In the genomic region with DNA sequence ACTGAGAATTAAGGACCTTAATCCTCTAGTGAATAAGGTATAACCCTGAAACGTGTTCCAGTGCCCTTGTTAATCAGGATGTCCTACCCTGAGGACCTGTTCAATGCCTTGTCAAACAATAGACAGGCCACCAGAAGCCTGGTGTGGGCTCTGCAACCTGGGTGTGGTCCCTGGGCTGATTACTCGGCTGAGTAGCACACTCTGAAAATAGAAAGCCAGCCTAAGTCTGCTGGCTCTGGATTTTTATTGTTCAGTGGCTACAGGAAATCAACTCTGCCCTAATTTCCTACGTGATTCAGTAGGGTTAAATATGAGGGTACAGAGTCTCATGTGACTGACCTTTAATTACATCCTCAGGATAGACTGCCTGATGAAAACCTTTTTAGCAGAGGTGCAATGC, we compare ENCODE assay signal across 12 mouse cellular contexts.
DNase-seq lines count a peak whose midpoint lies in the region; ATAC-seq and TF ChIP-seq lines count a peak whose summit lies in the region.
"Had no signal": no experiment of that assay in that cellular context is flagged by ENCODE, and none has a peak within 500 bp of the region (broad histone marks: within the 10 kb centered on the region; RNA-seq: fewer than 3 reads in every experiment).

No protein-coding gene starts in this region.

- TF ChIP-seq CTCF in gastrocnemius, adult 2 months (IDR thresholded peaks at IDR 0.05): no peak

- intact Hi-C loops in gastrocnemius, adult 2 months (cut with DNase I): loop anchor here (5.0 kb wide), 1 partner anchor 113 kb away; a partner anchor contains a TSS
- intact Hi-C loops in heart, postnatal 36 days (cut with DNase I): loop anchor here (2.0 kb wide), 2 partner anchors 25 to 113 kb away; a partner anchor contains a TSS

- no peak overlapping the region for H3K9ac ChIP-seq in hindbrain, embryonic 11.5 days (ENCODE audit: low read depth, low read length)
- H3K9ac ChIP-seq: heart, embryonic 13.5 days; liver, embryonic 14.5 days had no signal

- no peaks in the 10 kb centered on the region for H3K9me3 ChIP-seq in hindbrain, embryonic 11.5 days (ENCODE audit: control insufficient read depth, low read length)
- H3K9me3 ChIP-seq: heart, embryonic 13.5 days had no signal

- no peak overlapping the region for H3K4me2 ChIP-seq in hindbrain, embryonic 11.5 days (replicated peaks; ENCODE audit: low read depth, low read length)
- H3K4me2 ChIP-seq: heart, embryonic 13.5 days had no signal

- no peaks in the 10 kb centered on the region for H3K36me3 ChIP-seq in hindbrain, embryonic 11.5 days (ENCODE audit: control insufficient read depth, insufficient read depth, low read length)
- H3K36me3 ChIP-seq: heart, embryonic 13.5 days had no signal

- H3K4me3 ChIP-seq in gastrocnemius, adult 2 months: no peak overlapping the region
- H3K4me3 ChIP-seq in hindbrain, embryonic 11.5 days (ENCODE audit: low read depth, low read length): no peak overlapping the region
- H3K4me3 ChIP-seq: erythroblast, embryonic 14.5 days; heart, embryonic 13.5 days had no signal

- no peaks in the 10 kb centered on the region for H3K4me1 ChIP-seq in hindbrain, embryonic 11.5 days (replicated peaks; ENCODE audit: control insufficient read depth, insufficient read depth, low read length)

- DNase-seq in gastrocnemius, adult 2 months: peak; percentile 36
- DNase-seq in gastrocnemius, adult 8-10 months (ENCODE audit: low spot score in 2 of 2): no peak
- peak; percentile 4 for DNase-seq in adrenal gland, postnatal 14 days
- DNase-seq in heart, postnatal 36 days: peak; percentile 22 to 31
- DNase-seq in lung, postnatal 10 days: peak; percentile 36
- DNase-seq in layer of hippocampus, adult 11-12 months (ENCODE audit: low spot score): no peak
- no peak for DNase-seq in hindbrain, embryonic 11.5 days (ENCODE audit: low spot score)
- DNase-seq: cerebellum, adult 11-12 months had no signal

- WGBS in hindbrain, embryonic 11.5 days: 33% methylated on average over 3 of the region's 3 CpGs

- no peak for ATAC-seq in frontal cortex, adult (ENCODE audit: low TSS enrichment)
- no peak for ATAC-seq in hindbrain, embryonic 11.5 days (ENCODE audit: low FRiP score)

- no peaks in the 10 kb centered on the region for H3K27me3 ChIP-seq in hindbrain, embryonic 11.5 days (ENCODE audit: control insufficient read depth, insufficient read depth, low read length)
- H3K27me3 ChIP-seq: heart, embryonic 13.5 days had no signal

- H3K27ac ChIP-seq in gastrocnemius, adult 2 months: peak overlapping the region; percentile 74
- H3K27ac ChIP-seq in hindbrain, embryonic 11.5 days (ENCODE audit: low read depth, low read length): no peak overlapping the region
- H3K27ac ChIP-seq: heart, embryonic 13.5 days; liver, embryonic 14.5 days had no signal

Comparison
In these comparisons a context has a peak if more than half of its experiments do, and no peak if none do; other contexts are left out.
1. DNase-seq: peak in gastrocnemius, adult 2 months (single experiment), adrenal gland, postnatal 14 days (single experiment), heart, postnatal 36 days (2 of 2) and lung, postnatal 10 days (single experiment); none in gastrocnemius, adult 8-10 months (0 of 2), layer of hippocampus, adult 11-12 months (single experiment) and hindbrain, embryonic 11.5 days (single experiment).